In the genomic region with DNA sequence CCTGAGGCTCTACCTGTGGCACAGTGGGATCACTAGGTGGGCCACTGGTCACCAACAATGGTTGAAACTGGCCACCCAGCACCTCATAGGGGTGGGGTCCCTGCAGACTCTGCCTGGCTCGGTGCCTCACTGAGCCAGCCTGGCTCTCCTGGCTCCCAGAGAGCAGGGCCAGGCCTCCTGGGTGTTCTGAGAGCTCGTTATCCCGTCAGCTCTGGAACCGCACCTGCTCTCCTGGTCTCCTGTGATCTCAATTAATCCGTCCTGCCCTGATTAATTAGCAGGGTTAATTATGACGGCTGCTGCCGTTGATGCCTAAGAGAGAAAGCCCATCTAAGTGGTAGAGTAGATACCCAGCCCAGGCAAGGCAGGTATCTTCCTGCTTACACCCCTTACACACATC, we compare ENCODE assay signal across 12 mouse cellular contexts.
"Had no signal": no experiment of that assay in that cellular context is flagged by ENCODE, and none has a peak within 500 bp of the region (broad histone marks: within the 10 kb centered on the region; RNA-seq: fewer than 3 reads in every experiment).

No protein-coding gene starts in this region.

- H3K9me3 ChIP-seq: liver, embryonic 15.5 days had no signal

- H3K27ac ChIP-seq: kidney, postnatal 0 days; liver, embryonic 15.5 days had no signal

- ATAC-seq: lung, postnatal 0 days had no signal

- H3K27me3 ChIP-seq: liver, embryonic 15.5 days had no signal

- H3K4me1 ChIP-seq: liver, embryonic 15.5 days had no signal

- H3K9ac ChIP-seq: liver, embryonic 15.5 days had no signal

- H3K4me2 ChIP-seq: liver, embryonic 11.5 days; liver, embryonic 15.5 days had no signal

- H3K36me3 ChIP-seq: liver, embryonic 15.5 days had no signal

- DNase-seq: kidney, adult 9 months; kidney, postnatal 36 days; layer of hippocampus, adult 9-11 months; layer of hippocampus, postnatal 36 days; lung, adult 2 months; lung, postnatal 36 days; thymus, adult 18-20 months; thymus, postnatal 14 days had no signal

- H3K4me3 ChIP-seq: liver, embryonic 15.5 days had no signal
